Mouse (Mus musculus) stomach, embryonic 16.5 days (tissue): ENCODE results near the gene Gm11060. TPM values are rescaled to one million over a fixed set of nuclear protein-coding genes. Genes with fewer than 3 reads are reported as not detected.

Experiments used
- ATAC-seq: fragments of 200-750 bp; cut with Nextera tagmentation; 2 replicates; pipeline ENCODE4 v1.8.0; 2017; ENCODE audit warnings: moderate number of reproducible peaks, moderate TSS enrichment; ENCODE audit not compliant: insufficient read depth, low FRiP score
- H3K27ac ChIP-seq: fragments of 300-500 bp; sonication (generic); 2 replicates; pipeline ENCODE4 v1.5.1; 2014; ENCODE audit warnings: low read length
- H3K27me3 ChIP-seq: fragments of 300-500 bp; sonication (generic); 2 replicates; pipeline ENCODE4 v1.6.1; 2014; ENCODE audit warnings: low read length, control low read depth, mixed read lengths; ENCODE audit not compliant: control insufficient read depth, insufficient read depth
- H3K36me3 ChIP-seq: fragments of 300-500 bp; sonication (generic); 2 replicates; pipeline ENCODE4 v1.6.1; 2014; ENCODE audit warnings: low read length; ENCODE audit not compliant: control insufficient read depth, insufficient read depth
- H3K4me1 ChIP-seq: fragments of 300-500 bp; sonication (generic); 2 replicates; pipeline ENCODE4 v1.6.1; 2014; ENCODE audit warnings: low read length, control low read depth, mixed read lengths; ENCODE audit not compliant: control insufficient read depth, insufficient read depth
- H3K4me2 ChIP-seq: fragments of 300-500 bp; sonication (generic); 2 replicates; pipeline ENCODE4 v1.6.1; 2014; ENCODE audit warnings: low read depth, low read length, mixed read lengths
- H3K4me3 ChIP-seq: fragments of 300-500 bp; sonication (generic); replicated peaks from 2 replicates; pipeline ENCODE4 v1.5.1; 2014; ENCODE audit warnings: mild to moderate bottlenecking, low read length
- H3K9ac ChIP-seq: fragments of 300-500 bp; sonication (generic); 2 replicates; pipeline ENCODE4 v1.6.1; 2014; ENCODE audit warnings: low read length
- H3K9me3 ChIP-seq: fragments of 300-500 bp; sonication (generic); replicated peaks from 2 replicates; pipeline ENCODE4 v1.6.1; 2016; ENCODE audit warnings: low read length, control low read depth; ENCODE audit not compliant: control insufficient read depth
- WGBS: fragments of 180-500 bp; shearing (Covaris S2); extraction: QIAGEN DNeasy Blood & Tissue Kit; methylation state at CpG from one replicate; pipeline ENCODE4 v1.1.7; 2014; 5-methylcytosine and 5-hydroxymethylcytosine counted together
- polyA plus RNA-seq: library from polyadenylated mRNA; unstranded; fragments of >200 nt; fragmentation: Nextera tagmentation; extraction: Ambion mirVana; gene quantifications from 2 replicates; pipeline ENCODE4 v1.2.1, GENCODE M21; 2015

Gm11060 gene
- polyA plus RNA-seq, 1 experiment from 2014 or later = not detected

GRCm38 (mm10) chr2:105124391-105124790 is 32.6 kb downstream of the Gm11060 start:
- H3K27ac ChIP-seq = no peak overlapping the region
- 9% methylated on average over 7 of the region's 7 CpGs for WGBS

GRCm38 (mm10) chr2:105125205-105125604 is 33.4 kb downstream of the Gm11060 start:
- no peak overlapping the region for H3K27ac ChIP-seq
- H3K4me2 ChIP-seq = no peak overlapping the region
- H3K9ac ChIP-seq = no peak overlapping the region
- H3K4me1 ChIP-seq = peaks cover 13% of the 10 kb centered on the region
- 4% methylated on average over 8 of the region's 8 CpGs for WGBS
- no peaks in the 10 kb centered on the region for H3K36me3 ChIP-seq
- no peaks in the 10 kb centered on the region for H3K9me3 ChIP-seq
- peak overlapping the region; percentile 43 for H3K4me3 ChIP-seq
- H3K27me3 ChIP-seq = peaks cover 93% of the 10 kb centered on the region
- ATAC-seq = no peak

More at GRCm38 (mm10) chr2:105124391-105124790, 32.6 kb downstream of the Gm11060 start:
- no peak overlapping the region for H3K9ac ChIP-seq
- no peak overlapping the region; the same call in 1 of the 2 replicates for H3K4me2 ChIP-seq
- H3K4me3 ChIP-seq = 0 out of 2 replicates have a peak overlapping the region, but pooled peaks have one; percentile 5
- H3K4me1 ChIP-seq = peaks cover 13% of the 10 kb centered on the region
- H3K36me3 ChIP-seq = no peaks in the 10 kb centered on the region
- ATAC-seq = no peak
- peaks cover 93% of the 10 kb centered on the region for H3K27me3 ChIP-seq
- H3K9me3 ChIP-seq = no peaks in the 10 kb centered on the region

- 2% methylated on average over 15 of the region's 15 CpGs for WGBS
- ATAC-seq = no peak
- no peak overlapping the region for H3K4me2 ChIP-seq
Observed at GRCm38 (mm10) chr2:105125641-105126040, 33.8 kb downstream of the Gm11060 start.

GRCm38 (mm10) chr2:105126279-105126678 is 34.5 kb downstream of the Gm11060 start, which contains the start of gene Wt1:
Gene Wt1, plus strand, starts transcription at chr2:105126529.
- H3K9me3 ChIP-seq = no peaks in the 10 kb centered on the region
- H3K4me1 ChIP-seq = peaks cover 19% of the 10 kb centered on the region
- ATAC-seq = peak; percentile 68
- peak within 1 kb of the TSS; percentile 51; the same call in 1 of the 2 replicates for H3K4me2 ChIP-seq
- H3K4me3 ChIP-seq = peak within 1 kb of the TSS; percentile 43
- H3K27me3 ChIP-seq = peaks cover 94% of the 10 kb centered on the region
- WGBS = 1% methylated on average over 25 of the region's 25 CpGs
- H3K27ac ChIP-seq = no peak within 1 kb of the TSS
- H3K9ac ChIP-seq = peak within 1 kb of the TSS; percentile 54
- no peaks in the 10 kb centered on the region for H3K36me3 ChIP-seq

More at GRCm38 (mm10) chr2:105125641-105126040, 33.8 kb downstream of the Gm11060 start:
- Histone ChIP-seq H3K4me3 (peak overlapping the region; percentile 43), H3K27ac (no peak overlapping the region), H3K9me3 (no peaks in the 10 kb centered on the region), H3K27me3 (peaks cover 94% of the 10 kb centered on the region), H3K9ac (no peak overlapping the region), H3K36me3 (no peaks in the 10 kb centered on the region), H3K4me1 (peaks cover 17% of the 10 kb centered on the region)

GRCm38 (mm10) chr2:105126691-105127530 is 35.1 kb downstream of the Gm11060 start:
- peak; percentile 34; the same call in 1 of the 2 replicates for ATAC-seq
- under 1% methylated on average over 68 of the region's 92 CpGs for WGBS
- Histone ChIP-seq H3K27me3 (peaks cover 94% of the 10 kb centered on the region), H3K27ac (no peak overlapping the region), H3K4me2 (peak overlapping the region; percentile 51; the same call in 1 of the 2 replicates), H3K9ac (peak overlapping the region; percentile 54), H3K9me3 (no peaks in the 10 kb centered on the region), H3K4me1 (peaks cover 19% of the 10 kb centered on the region), H3K36me3 (no peaks in the 10 kb centered on the region), H3K4me3 (peak overlapping the region; percentile 43)

- WGBS = 1% methylated on average over 52 of the region's 52 CpGs
- Histone ChIP-seq H3K4me2 (peak overlapping the region; percentile 51; the same call in 1 of the 2 replicates), H3K9me3 (no peaks in the 10 kb centered on the region), H3K4me3 (peak overlapping the region; percentile 43), H3K27me3 (peaks cover 96% of the 10 kb centered on the region), H3K9ac (peak overlapping the region; percentile 54), H3K36me3 (no peaks in the 10 kb centered on the region), H3K27ac (no peak overlapping the region; the same call in 1 of the 2 replicates), H3K4me1 (peaks cover 18% of the 10 kb centered on the region)
- ATAC-seq = no peak
Observed at GRCm38 (mm10) chr2:105127531-105128480, 36.0 kb downstream of the Gm11060 start.

- 5% methylated on average over 12 of the region's 12 CpGs for WGBS
- peak overlapping the region; percentile 29; the same call in 1 of the 2 replicates for H3K4me2 ChIP-seq
- H3K9me3 ChIP-seq = no peaks in the 10 kb centered on the region
- H3K4me3 ChIP-seq = peak overlapping the region; percentile 43
- ATAC-seq = no peak
- H3K4me1 ChIP-seq = peaks cover 16% of the 10 kb centered on the region; the same call in 1 of the 2 replicates
- no peak overlapping the region for H3K27ac ChIP-seq
- H3K27me3 ChIP-seq = peaks cover 98% of the 10 kb centered on the region
- H3K36me3 ChIP-seq = no peaks in the 10 kb centered on the region
- H3K9ac ChIP-seq = peak overlapping the region; percentile 26; the same call in 1 of the 2 replicates
Observed at GRCm38 (mm10) chr2:105128564-105128963, 36.7 kb downstream of the Gm11060 start.

GRCm38 (mm10) chr2:105130351-105131060 is 38.7 kb downstream of the Gm11060 start:
- Histone ChIP-seq H3K4me2 (peak overlapping the region; percentile 5; the same call in 1 of the 2 replicates), H3K27me3 (peaks cover 98% of the 10 kb centered on the region), H3K27ac (no peak overlapping the region), H3K4me1 (peaks cover 16% of the 10 kb centered on the region; the same call in 1 of the 2 replicates), H3K36me3 (no peaks in the 10 kb centered on the region), H3K9ac (0 out of 2 replicates have a peak overlapping the region, but pooled peaks have one; percentile 28), H3K4me3 (peak overlapping the region; percentile 27), H3K9me3 (no peaks in the 10 kb centered on the region)
- ATAC-seq = no peak
- WGBS = 4% methylated on average over 32 of the region's 32 CpGs
